Mouse (Mus musculus) megakaryocyte-erythroid progenitor cell, adult 5-6 weeks (primary cell): Measurements from ENCODE around the gene Dars2. TPM values are rescaled to one million over a fixed set of nuclear protein-coding genes. Genes with fewer than 3 reads are reported as not detected.

Experiments
- ATAC-seq: replicated peaks from 2 replicates; pipeline ENCODE4 v1.8.0; 2016; ENCODE audit warnings: mild to moderate bottlenecking, inconsistent platforms; ENCODE audit not compliant: severe bottlenecking, poor library complexity, low FRiP score, low TSS enrichment
- total RNA-seq, 2 experiments: library from RNA; stranded (forward) in 1 of 2; stranded (reverse) in 1 of 2; fragments of 200-1000, 215-1000 nt in 1 of 2; fragments of >200 nt in 1 of 2; fragmentation: Nextera tagmentation in 1 of 2; gene quantifications; 2 replicates each; pipeline ENCODE4 v1.2.3; 2014 to 2017

The Dars2 gene
- total RNA-seq (2014; fragmentation: Nextera tagmentation): 35.8 and 58.5 TPM in 2 replicates
- 36.9 and 52.1 TPM in 2 replicates for total RNA-seq (2017)

DNA sequence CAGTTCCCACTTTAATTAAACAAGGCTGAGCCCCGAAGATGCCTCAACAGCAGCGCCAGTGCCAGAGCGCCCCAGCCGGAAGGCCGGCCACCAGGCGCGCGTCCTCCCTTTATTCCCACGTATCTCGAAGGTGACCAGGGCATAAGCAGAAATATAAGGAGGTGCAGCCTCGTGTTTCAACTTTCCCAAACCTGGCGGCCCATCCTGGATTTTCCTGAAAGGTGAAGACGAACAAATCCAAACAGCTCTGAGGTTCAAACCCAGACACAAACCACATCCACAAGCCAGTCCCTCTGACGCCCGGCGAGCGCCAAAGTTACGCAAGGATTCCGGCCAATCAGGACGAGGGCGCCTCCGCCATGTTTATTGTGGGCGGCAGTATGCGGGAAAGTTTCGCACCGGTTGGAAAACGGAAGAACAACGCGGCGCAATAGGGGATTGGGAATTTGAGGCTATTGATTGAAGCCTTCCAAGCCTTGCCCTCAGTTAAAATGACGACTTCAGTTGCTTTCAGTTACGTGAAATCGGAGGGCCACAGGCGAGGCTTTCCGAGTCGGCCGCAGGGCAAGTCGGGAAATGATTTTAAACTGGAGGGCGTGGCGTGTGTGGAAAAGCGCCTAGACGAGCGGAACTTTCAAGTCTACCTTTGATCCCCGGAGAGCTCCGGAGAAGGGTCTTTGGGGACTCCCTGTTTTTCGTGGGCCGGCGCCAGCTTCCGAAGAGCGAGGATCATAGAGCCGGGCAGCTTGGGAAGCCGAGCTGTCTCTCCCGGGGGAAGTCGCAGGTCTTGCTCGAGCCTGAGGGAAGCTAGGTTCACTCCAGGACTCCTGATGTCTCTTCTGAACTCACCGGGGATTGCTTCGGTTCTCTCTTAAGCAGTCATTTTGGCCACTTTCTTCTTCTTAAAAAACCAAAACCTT is at the start of gene Dars2, which contains the start of gene Cenpl:
Gene Dars2, minus strand, starts transcription at position 307 of the 920 bp plus-strand sequence.
Gene Cenpl, plus strand, starts transcription at position 362 of the 920 bp plus-strand sequence.
- ATAC-seq: peak; percentile 94

- ATAC-seq: no peak
These were observed 44.1 kb upstream of the Dars2 start for GRCm38 (mm10) chr1:161114591-161114990.

GRCm38 (mm10) chr1:161109216-161109615 is 38.8 kb upstream of the Dars2 start:
- ATAC-seq: no peak

- ATAC-seq: peak; percentile 93
These were observed 33.4 kb upstream of the Dars2 start for GRCm38 (mm10) chr1:161103842-161104241.

DNA sequence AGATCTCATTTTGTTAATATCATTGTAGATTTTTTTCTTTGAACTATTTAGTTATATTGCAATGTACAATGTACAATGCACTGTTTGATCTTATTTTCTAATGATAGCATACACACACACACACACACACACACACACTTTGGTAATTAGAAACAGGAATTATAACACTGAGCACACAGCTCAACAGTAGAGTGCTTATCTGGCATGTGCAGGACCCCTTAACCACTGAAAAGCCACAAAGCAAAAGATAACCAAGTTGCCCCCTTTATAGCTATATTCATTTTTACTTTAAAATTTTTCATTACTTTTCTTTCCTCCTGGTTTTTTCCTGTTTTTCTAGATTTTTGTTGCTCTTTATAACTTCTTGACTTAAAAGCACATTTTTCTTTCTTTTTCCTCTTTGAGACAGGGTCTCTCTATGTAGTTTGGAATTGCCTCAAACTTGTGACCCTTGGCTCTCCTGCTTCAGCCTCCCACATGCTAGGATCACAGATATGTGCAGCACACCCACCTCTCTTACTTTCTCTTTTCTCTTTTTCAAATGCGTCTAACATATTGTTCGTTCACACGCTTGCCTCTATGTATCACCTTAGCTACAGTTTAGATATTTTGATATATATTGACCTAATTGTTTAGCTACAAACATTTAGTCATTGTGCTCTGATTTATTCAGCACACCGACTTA is 29.4 kb upstream of the Dars2 start:
- ATAC-seq: peak; percentile 88

- ATAC-seq: no peak
These were observed 6.8 kb upstream of the Dars2 start for GRCm38 (mm10) chr1:161077243-161077642.

DNA sequence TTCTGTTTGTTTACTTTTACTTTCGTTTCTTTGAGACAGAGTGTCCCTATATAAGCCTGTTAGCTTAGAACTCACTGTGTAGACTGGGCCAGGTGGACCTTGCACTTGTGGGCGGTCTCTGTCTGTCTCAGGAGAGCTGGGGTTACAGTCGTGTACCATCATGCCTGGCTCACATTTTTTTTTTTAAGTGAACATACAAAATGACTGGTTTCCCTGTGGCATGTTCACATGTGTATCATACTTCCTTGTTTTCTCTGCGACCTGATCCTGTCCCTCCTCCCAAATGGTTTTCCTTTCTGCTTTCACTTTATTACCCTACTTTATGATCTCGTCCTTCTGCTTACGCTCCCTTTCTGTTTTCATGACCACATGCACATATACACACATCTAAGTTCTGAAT is 5.8 kb upstream of the Dars2 start:
- 0 out of 2 replicates have a peak, but pooled peaks have one; percentile 50 for ATAC-seq

- no peak for ATAC-seq
These were observed 788 bp upstream of the Dars2 start for GRCm38 (mm10) chr1:161071272-161071620.

GRCm38 (mm10) chr1:161063351-161063750 is 7.1 kb downstream of the Dars2 start:
- no peak for ATAC-seq

- no peak for ATAC-seq
These were observed 13.3 kb downstream of the Dars2 start for GRCm38 (mm10) chr1:161057164-161057563.

- ATAC-seq: no peak
These were observed 23.5 kb downstream of the Dars2 start for GRCm38 (mm10) chr1:161046972-161047371.

DNA sequence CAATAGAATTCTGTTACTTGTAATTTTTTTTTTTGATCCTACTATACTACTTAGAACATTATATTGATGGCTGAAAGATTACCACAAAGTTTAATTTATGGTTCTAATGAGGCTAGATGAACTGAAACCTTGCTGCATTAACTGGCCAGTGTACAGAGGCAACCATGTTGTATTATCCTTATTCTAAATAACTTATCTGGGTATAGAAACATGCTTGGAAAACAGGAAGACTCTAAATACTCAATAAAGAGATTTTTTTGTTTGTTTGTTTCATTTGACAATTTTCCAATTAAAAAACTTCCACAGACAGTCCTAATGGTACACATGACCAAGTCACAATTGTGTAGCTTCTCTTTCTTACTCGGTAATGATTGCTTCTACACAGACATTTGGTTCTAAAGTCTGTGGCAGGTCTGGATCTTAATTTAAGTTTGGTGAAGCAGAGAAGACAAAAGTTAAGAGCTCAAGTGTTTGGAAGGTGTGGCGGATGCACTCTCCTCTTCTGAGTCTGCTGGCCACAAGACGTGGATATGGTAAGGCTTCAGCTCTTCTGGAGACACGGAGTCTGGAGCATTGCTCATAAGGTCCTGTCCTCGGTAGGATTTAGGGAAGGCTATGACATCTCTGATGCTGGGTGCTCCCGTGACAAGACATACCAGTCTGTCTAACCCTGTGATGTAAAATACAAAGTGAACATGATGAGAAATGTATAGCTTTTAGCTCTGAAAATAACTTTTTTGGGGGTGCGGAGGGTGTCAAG is 29.0 kb downstream of the Dars2 start:
- ATAC-seq: no peak

DNA sequence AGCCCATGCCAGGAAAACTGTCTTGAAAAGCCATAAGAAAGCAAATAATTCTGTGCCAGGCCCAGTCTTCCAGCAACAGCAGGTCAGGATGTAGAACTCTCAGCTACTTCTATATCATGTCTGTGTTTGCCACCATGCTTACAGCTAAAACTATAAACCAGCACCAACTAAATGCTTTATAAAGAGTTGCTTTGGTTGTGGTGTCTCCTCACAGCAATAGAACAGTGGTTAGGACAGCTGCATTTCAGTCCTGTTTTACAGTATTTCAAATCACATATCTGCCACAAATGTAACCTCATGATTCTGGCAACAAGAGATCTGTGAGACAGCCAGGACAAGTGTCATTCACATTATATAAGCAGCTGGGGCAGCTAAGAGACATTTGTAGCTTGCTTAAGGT is 29.6 kb downstream of the Dars2 start:
- no peak; the same call in 1 of the 2 replicates for ATAC-seq

DNA sequence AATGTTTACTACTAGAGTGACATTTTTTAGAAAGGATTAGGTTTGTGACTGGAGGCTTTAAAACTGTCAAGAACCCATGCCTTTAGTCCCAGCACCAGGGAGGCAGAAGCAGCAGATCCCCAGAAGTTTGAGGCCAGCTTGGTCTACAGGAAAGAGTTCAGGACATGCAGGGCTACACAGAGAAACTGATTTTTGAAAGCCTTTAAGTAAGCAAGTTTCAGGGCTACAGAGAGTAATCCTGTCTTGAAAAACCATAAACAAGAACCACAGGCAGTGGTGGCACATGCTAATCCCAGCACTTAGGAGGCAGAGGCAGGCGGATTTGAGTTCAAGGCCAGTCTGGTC is 30.1 kb downstream of the Dars2 start:
- no peak; the same call in 1 of the 2 replicates for ATAC-seq

GRCm38 (mm10) chr1:161039741-161040425 is 30.6 kb downstream of the Dars2 start:
- peak; percentile 43 for ATAC-seq

GRCm38 (mm10) chr1:161038968-161039721 is 31.3 kb downstream of the Dars2 start:
- ATAC-seq: peak; percentile 1

DNA sequence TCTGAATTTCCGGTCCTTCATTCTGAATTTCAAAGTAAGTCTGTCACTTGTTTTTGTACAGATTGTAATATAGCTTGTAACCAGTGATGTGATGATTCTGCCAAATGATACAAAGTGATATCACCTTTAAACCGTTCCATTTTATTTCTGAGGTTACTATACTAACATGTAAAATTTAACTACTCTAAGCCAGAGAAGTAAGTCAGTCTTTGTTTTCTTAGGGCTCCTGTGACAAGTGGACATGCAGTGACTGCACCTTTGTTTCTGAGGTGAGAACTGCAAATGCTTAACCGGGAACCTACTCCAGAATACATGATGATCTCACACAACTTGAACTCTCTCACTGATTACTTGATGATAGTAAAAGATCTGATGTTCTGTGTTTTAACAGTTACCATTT is 32.5 kb downstream of the Dars2 start:
- no peak for ATAC-seq

- no peak for ATAC-seq
These were observed 32.9 kb downstream of the Dars2 start for GRCm38 (mm10) chr1:161037599-161037998.

GRCm38 (mm10) chr1:161037026-161037425 is 33.4 kb downstream of the Dars2 start:
- ATAC-seq: no peak
